Mouse (Mus musculus) cerebellum, postnatal 36 days (tissue): ENCODE results near the gene Wsb1.
"Not testable (repeated sequence)": the region's sequence is repeated elsewhere in the genome, so short reads cannot be mapped to it uniquely, and the experiment has no call there.

ENCODE experiments used
- DNase-seq, 2 experiments: peaks; one replicate each; pipeline ENCODE4 v3.0.0; 2021 to 2022; ENCODE audit warnings: mixed read lengths in 2 of 2

Gene Wsb1

GRCm38 (mm10) chr11:79254391-79255098, at the start of gene Wsb1:
Gene Wsb1 (minus strand): TSS chr11:79254671.
- DNase-seq = peak; percentile 93 to 94

- not testable (repeated sequence) for DNase-seq
These were observed 49.8 kb upstream of the Wsb1 start for GRCm38 (mm10) chr11:79304245-79304644.

- DNase-seq = no peak
These were observed 48.6 kb upstream of the Wsb1 start for GRCm38 (mm10) chr11:79303109-79303508.

GRCm38 (mm10) chr11:79299719-79300431, 45.4 kb upstream of the Wsb1 start:
- DNase-seq = no peak

- no peak for DNase-seq
These were observed 42.5 kb upstream of the Wsb1 start, which contains the start of gene Gm9964 for GRCm38 (mm10) chr11:79296856-79297491. Gene Gm9964 (minus strand): TSS chr11:79296906.

GRCm38 (mm10) chr11:79296167-79296566, 41.7 kb upstream of the Wsb1 start:
- peak; percentile 54 to 65 for DNase-seq

- no peak for DNase-seq
These were observed 39.5 kb upstream of the Wsb1 start for GRCm38 (mm10) chr11:79293971-79294370.

- no peak for DNase-seq
These were observed 38.6 kb upstream of the Wsb1 start for GRCm38 (mm10) chr11:79293025-79293424.

- no peak for DNase-seq
These were observed 37.7 kb upstream of the Wsb1 start for GRCm38 (mm10) chr11:79292130-79292529.

- no peak for DNase-seq
These were observed 37.2 kb upstream of the Wsb1 start for GRCm38 (mm10) chr11:79291651-79292050.

GRCm38 (mm10) chr11:79290473-79290872, 36.0 kb upstream of the Wsb1 start:
- DNase-seq = no peak

- no peak for DNase-seq
These were observed 34.6 kb upstream of the Wsb1 start for GRCm38 (mm10) chr11:79288913-79289640.

- no peak for DNase-seq
These were observed 33.9 kb upstream of the Wsb1 start for GRCm38 (mm10) chr11:79288278-79288843.

- no peak for DNase-seq
These were observed 33.0 kb upstream of the Wsb1 start for GRCm38 (mm10) chr11:79287447-79287846.

GRCm38 (mm10) chr11:79286305-79286799, 31.9 kb upstream of the Wsb1 start:
- no peak for DNase-seq

- no peak for DNase-seq
These were observed 29.0 kb upstream of the Wsb1 start for GRCm38 (mm10) chr11:79283350-79284030.

- no peak for DNase-seq
These were observed 26.9 kb upstream of the Wsb1 start for GRCm38 (mm10) chr11:79281396-79281795.

- no peak for DNase-seq
These were observed 25.4 kb upstream of the Wsb1 start for GRCm38 (mm10) chr11:79279732-79280405.

- DNase-seq = no peak
These were observed 19.3 kb upstream of the Wsb1 start for GRCm38 (mm10) chr11:79273757-79274156.

GRCm38 (mm10) chr11:79273039-79273438, 18.6 kb upstream of the Wsb1 start:
- no peak for DNase-seq

GRCm38 (mm10) chr11:79267171-79267570, 12.7 kb upstream of the Wsb1 start:
- DNase-seq = no peak
